Mouse (Mus musculus): Measurements from ENCODE around the gene Wt1. TPM values are rescaled to one million over a fixed set of nuclear protein-coding genes. Genes with fewer than 3 reads are reported as not detected.

The Wt1 gene
- 4.1 and 4.6 TPM in 2 replicates for polyA plus RNA-seq (2011; ENCODE audit: insufficient read depth, insufficient read length, low read depth, missing spikeins)

DNA sequence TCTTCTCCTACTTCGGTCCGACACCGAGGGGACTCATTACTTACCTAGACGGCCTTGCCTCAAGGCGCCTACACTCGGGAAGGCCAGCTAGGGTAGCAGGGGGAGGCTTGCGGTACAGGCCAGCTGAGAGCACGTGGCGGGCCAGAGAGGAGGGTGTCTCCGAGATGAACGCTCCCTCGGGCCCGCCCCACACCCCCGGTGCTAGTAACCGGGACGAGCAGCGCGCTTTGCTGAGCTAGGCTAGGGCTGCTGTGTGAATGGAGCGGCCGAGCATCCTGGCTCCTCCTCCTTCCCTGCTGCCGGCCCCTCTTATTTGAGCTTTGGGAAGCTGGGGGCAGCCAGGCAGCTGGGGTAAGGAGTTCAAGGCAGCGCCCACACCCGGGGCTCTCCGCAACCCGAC lies at the start of gene Wt1:
Gene Wt1 (plus strand): TSS at position 251 of the 400 bp plus-strand sequence.
- TF ChIP-seq EP300 (IDR thresholded peaks at IDR 0.05; ENCODE audit: insufficient read depth, low read depth, low read length) (no peak), CTCF (IDR thresholded peaks at IDR 0.05; ENCODE audit: low read depth, low read length) (no peak), POLR2A (IDR thresholded peaks at IDR 0.05; ENCODE audit: insufficient read depth, low read length) (no peak)
- Histone ChIP-seq H3K4me1 (ENCODE audit: control insufficient read depth, insufficient read depth, low read length) (no peaks in the 10 kb centered on the region), H3K4me3 (ENCODE audit: low read depth, low read length) (peak within 1 kb of the TSS; percentile 71), H3K27me3 (ENCODE audit: control insufficient read depth, insufficient read depth, low read length, poor library complexity, severe bottlenecking) (peaks cover 35% of the 10 kb centered on the region), H3K9me3 (replicated peaks; ENCODE audit: control insufficient read depth, insufficient read depth, low read length, poor library complexity, severe bottlenecking) (no peaks in the 10 kb centered on the region), H3K27ac (ENCODE audit: insufficient read depth, low read length) (no peak within 1 kb of the TSS), H3K36me3 (ENCODE audit: control insufficient read depth, insufficient read depth, low read length, poor library complexity, severe bottlenecking) (no peaks in the 10 kb centered on the region), H3K9ac (ENCODE audit: low read depth, poor library complexity, severe bottlenecking) (peak within 1 kb of the TSS; percentile 70)

DNA sequence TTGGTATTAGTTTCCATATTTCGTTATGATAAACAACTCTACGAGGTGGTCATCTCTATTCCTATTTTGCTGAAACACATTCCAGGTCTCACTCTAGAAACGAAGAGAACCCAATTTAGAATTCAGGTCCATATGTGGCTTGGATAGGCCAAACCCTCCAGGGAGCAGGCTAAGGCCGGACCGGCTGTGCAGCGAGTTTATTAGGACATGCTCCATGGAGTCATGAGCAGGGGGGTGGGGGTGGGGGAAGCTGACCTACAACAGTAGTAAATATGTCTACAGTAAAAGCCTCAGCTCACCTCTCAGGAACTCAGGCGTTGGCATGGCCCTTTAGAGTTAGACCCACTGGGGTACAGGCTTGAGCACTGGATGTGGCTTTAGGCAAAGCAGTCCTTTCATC lies 49.2 kb upstream of the Wt1 start:
- Histone ChIP-seq H3K9me3 (replicated peaks; ENCODE audit: control insufficient read depth, insufficient read depth, low read length, poor library complexity, severe bottlenecking) (no peaks in the 10 kb centered on the region), H3K9ac (ENCODE audit: low read depth, poor library complexity, severe bottlenecking) (no peak overlapping the region), H3K4me1 (ENCODE audit: control insufficient read depth, insufficient read depth, low read length) (no peaks in the 10 kb centered on the region), H3K36me3 (ENCODE audit: control insufficient read depth, insufficient read depth, low read length, poor library complexity, severe bottlenecking) (no peaks in the 10 kb centered on the region), H3K27me3 (ENCODE audit: control insufficient read depth, insufficient read depth, low read length, poor library complexity, severe bottlenecking) (no peaks in the 10 kb centered on the region), H3K27ac (ENCODE audit: insufficient read depth, low read length) (no peak overlapping the region), H3K4me3 (ENCODE audit: low read depth, low read length) (no peak overlapping the region)
- no peak for TF ChIP-seq POLR2A (IDR thresholded peaks at IDR 0.05; ENCODE audit: insufficient read depth, low read length)
- no peak for TF ChIP-seq CTCF (IDR thresholded peaks at IDR 0.05; ENCODE audit: low read depth, low read length)
- TF ChIP-seq EP300 (IDR thresholded peaks at IDR 0.05; ENCODE audit: insufficient read depth, low read depth, low read length) = no peak

DNA sequence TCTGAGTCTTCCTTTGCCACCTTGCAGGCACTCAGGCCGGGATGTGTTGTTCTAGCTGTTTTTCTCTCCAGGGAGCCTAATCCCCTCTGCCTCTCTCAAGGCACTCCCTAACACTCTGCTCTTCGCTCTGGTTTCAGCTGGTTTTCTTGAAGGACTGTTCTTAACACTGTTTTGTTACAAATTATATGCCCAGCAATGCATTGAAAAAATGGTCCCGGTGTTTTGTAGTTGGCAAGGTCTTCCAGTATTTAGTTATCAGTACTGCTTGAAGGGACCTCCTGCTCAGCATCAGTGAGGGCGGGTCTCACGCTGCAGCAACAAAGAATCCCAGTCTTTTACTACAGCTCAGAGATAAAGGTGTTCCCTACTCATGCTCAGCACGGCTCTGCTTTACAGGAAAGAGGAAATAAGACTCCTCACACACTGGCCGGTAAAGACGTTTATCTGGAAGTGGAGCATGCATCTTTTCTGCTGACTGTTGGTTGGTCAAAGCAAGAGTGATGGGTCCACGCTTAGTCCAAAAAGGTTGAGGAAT lies 44.0 kb upstream of the Wt1 start:
- Histone ChIP-seq H3K27me3 (ENCODE audit: control insufficient read depth, insufficient read depth, low read length, poor library complexity, severe bottlenecking) (no peaks in the 10 kb centered on the region), H3K27ac (ENCODE audit: insufficient read depth, low read length) (no peak overlapping the region), H3K9ac (ENCODE audit: low read depth, poor library complexity, severe bottlenecking) (no peak overlapping the region), H3K4me3 (ENCODE audit: low read depth, low read length) (no peak overlapping the region), H3K36me3 (ENCODE audit: control insufficient read depth, insufficient read depth, low read length, poor library complexity, severe bottlenecking) (no peaks in the 10 kb centered on the region), H3K9me3 (replicated peaks; ENCODE audit: control insufficient read depth, insufficient read depth, low read length, poor library complexity, severe bottlenecking) (no peaks in the 10 kb centered on the region), H3K4me1 (ENCODE audit: control insufficient read depth, insufficient read depth, low read length) (no peaks in the 10 kb centered on the region)
- no peak for TF ChIP-seq POLR2A (IDR thresholded peaks at IDR 0.05; ENCODE audit: insufficient read depth, low read length)
- TF ChIP-seq EP300 (IDR thresholded peaks at IDR 0.05; ENCODE audit: insufficient read depth, low read depth, low read length) = no peak

DNA sequence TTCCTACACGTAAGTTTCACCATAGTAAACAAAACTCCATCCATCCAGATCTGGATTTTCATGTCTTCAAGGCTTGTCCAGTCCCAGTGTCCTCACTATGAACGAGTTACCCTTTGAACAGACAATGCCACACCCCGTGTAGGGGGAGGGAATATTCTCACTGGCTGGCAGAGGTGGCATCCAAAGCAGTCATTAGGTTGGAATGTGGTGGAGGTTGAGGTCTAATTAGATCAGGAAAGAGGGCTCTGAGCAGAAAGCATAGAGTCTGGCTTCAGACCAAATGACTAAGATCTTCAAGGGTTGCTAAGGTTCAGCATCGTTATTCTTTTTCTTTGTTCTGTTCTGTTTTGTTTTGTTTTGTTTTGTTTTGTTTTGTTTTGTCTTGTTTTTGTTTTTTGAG lies 42.3 kb upstream of the Wt1 start:
- TF ChIP-seq EP300 (IDR thresholded peaks at IDR 0.05; ENCODE audit: insufficient read depth, low read depth, low read length) (no peak), CTCF (IDR thresholded peaks at IDR 0.05; ENCODE audit: low read depth, low read length) (no peak), POLR2A (IDR thresholded peaks at IDR 0.05; ENCODE audit: insufficient read depth, low read length) (no peak)
- Histone ChIP-seq H3K9me3 (replicated peaks; ENCODE audit: control insufficient read depth, insufficient read depth, low read length, poor library complexity, severe bottlenecking) (no peaks in the 10 kb centered on the region), H3K9ac (ENCODE audit: low read depth, poor library complexity, severe bottlenecking) (no peak overlapping the region)

DNA sequence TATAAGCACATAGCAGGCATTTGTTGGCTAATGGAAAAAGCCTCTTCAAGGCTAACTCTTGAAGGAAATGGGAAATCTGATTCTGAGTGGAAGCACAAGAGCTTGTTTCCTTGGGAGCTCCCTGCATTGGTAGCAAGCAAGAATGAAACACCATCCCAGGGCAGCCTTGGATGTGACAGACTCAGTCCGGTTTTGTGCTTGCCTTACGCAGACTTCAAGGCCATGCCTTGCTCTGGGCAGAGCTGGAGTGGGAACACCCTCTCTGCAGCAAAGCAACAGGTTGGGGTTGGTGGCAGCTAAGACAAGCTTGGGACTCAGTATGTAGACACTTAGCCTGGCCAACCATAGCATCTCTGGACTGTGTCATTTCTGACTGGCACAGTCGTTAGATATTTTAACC lies 40.2 kb upstream of the Wt1 start:
- TF ChIP-seq EP300 (IDR thresholded peaks at IDR 0.05; ENCODE audit: insufficient read depth, low read depth, low read length) = no peak
- TF ChIP-seq CTCF (IDR thresholded peaks at IDR 0.05; ENCODE audit: low read depth, low read length) = no peak
- TF ChIP-seq POLR2A (IDR thresholded peaks at IDR 0.05; ENCODE audit: insufficient read depth, low read length) = no peak
- H3K36me3 ChIP-seq (ENCODE audit: control insufficient read depth, insufficient read depth, low read length, poor library complexity, severe bottlenecking) = no peaks in the 10 kb centered on the region
- H3K9ac ChIP-seq (ENCODE audit: low read depth, poor library complexity, severe bottlenecking) = no peak overlapping the region
- H3K27ac ChIP-seq (ENCODE audit: insufficient read depth, low read length) = no peak overlapping the region
- no peaks in the 10 kb centered on the region for H3K9me3 ChIP-seq (replicated peaks; ENCODE audit: control insufficient read depth, insufficient read depth, low read length, poor library complexity, severe bottlenecking)
- H3K4me1 ChIP-seq (ENCODE audit: control insufficient read depth, insufficient read depth, low read length) = no peaks in the 10 kb centered on the region
- H3K27me3 ChIP-seq (ENCODE audit: control insufficient read depth, insufficient read depth, low read length, poor library complexity, severe bottlenecking) = no peaks in the 10 kb centered on the region
- H3K4me3 ChIP-seq (ENCODE audit: low read depth, low read length) = no peak overlapping the region

More for the DNA sequence above, 42.3 kb upstream of the Wt1 start:
- Histone ChIP-seq H3K4me1 (ENCODE audit: control insufficient read depth, insufficient read depth, low read length) (no peaks in the 10 kb centered on the region), H3K27me3 (ENCODE audit: control insufficient read depth, insufficient read depth, low read length, poor library complexity, severe bottlenecking) (no peaks in the 10 kb centered on the region), H3K36me3 (ENCODE audit: control insufficient read depth, insufficient read depth, low read length, poor library complexity, severe bottlenecking) (no peaks in the 10 kb centered on the region), H3K27ac (ENCODE audit: insufficient read depth, low read length) (no peak overlapping the region), H3K4me3 (ENCODE audit: low read depth, low read length) (no peak overlapping the region)

DNA sequence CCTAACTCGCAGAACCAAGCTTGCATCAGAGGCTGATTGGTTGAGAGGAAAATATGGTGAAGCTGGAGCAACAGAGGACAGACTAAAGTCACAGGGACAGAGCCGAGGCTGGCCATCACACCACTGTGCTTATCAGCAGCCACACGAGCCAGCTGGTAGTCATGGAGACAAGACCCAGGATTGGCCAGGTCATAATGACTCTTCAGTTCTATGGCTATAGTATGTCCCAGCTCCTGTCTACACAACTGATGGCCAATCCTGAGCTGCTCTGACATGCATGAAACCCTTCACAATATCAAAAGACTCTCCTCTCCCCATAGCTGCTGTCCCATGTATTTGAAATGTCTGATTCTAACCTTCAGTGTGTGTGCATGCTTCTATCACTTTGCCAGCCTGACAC lies 38.3 kb upstream of the Wt1 start:
- no peak for TF ChIP-seq POLR2A (IDR thresholded peaks at IDR 0.05; ENCODE audit: insufficient read depth, low read length)
- no peak for TF ChIP-seq EP300 (IDR thresholded peaks at IDR 0.05; ENCODE audit: insufficient read depth, low read depth, low read length)
- no peak for TF ChIP-seq CTCF (IDR thresholded peaks at IDR 0.05; ENCODE audit: low read depth, low read length)
- no peaks in the 10 kb centered on the region for H3K4me1 ChIP-seq (ENCODE audit: control insufficient read depth, insufficient read depth, low read length)
- no peaks in the 10 kb centered on the region for H3K36me3 ChIP-seq (ENCODE audit: control insufficient read depth, insufficient read depth, low read length, poor library complexity, severe bottlenecking)
- no peaks in the 10 kb centered on the region for H3K27me3 ChIP-seq (ENCODE audit: control insufficient read depth, insufficient read depth, low read length, poor library complexity, severe bottlenecking)
- no peak overlapping the region for H3K4me3 ChIP-seq (ENCODE audit: low read depth, low read length)
- no peak overlapping the region for H3K9ac ChIP-seq (ENCODE audit: low read depth, poor library complexity, severe bottlenecking)
- H3K27ac ChIP-seq (ENCODE audit: insufficient read depth, low read length) = no peak overlapping the region
- no peaks in the 10 kb centered on the region for H3K9me3 ChIP-seq (replicated peaks; ENCODE audit: control insufficient read depth, insufficient read depth, low read length, poor library complexity, severe bottlenecking)
